Mouse (Mus musculus): ENCODE measurements at regions not wholly inside any gene's neighbourhood (a gene's known extent, or its start where the extent isn't known, plus 50 kb on each side); places are given as distances from the start of the nearest gene placed in this dataset.
A peak's percentile ranks its signal among the peaks of the same experiment; 100 is the strongest.

GRCm38 (mm10) chr6:98452277-98452676 is 109.7 kb upstream of the Gm765 start:
- no peak overlapping the region for H3K27ac ChIP-seq (ENCODE audit: poor library complexity, severe bottlenecking)
- no peak for ATAC-seq (ENCODE audit: insufficient number of reproducible peaks, low FRiP score)
- 70% methylated on average over 7 of the region's 7 CpGs for WGBS
- no peaks in the 10 kb centered on the region for H3K9me3 ChIP-seq (replicated peaks)
- H3K27me3 ChIP-seq (replicated peaks): no peaks in the 10 kb centered on the region
- no peak overlapping the region for H3K9ac ChIP-seq
- H3K4me1 ChIP-seq (replicated peaks): no peaks in the 10 kb centered on the region
- H3K36me3 ChIP-seq: no peaks in the 10 kb centered on the region
- H3K4me3 ChIP-seq: no peak overlapping the region
- H3K4me2 ChIP-seq: no peak overlapping the region

- Histone ChIP-seq H3K4me3 (peak overlapping the region; percentile 25), H3K36me3 (no peaks in the 10 kb centered on the region), H3K4me1 (replicated peaks) (peaks cover 2% of the 10 kb centered on the region; the same call in 1 of the 2 replicates), H3K27ac (ENCODE audit: poor library complexity, severe bottlenecking) (no peak overlapping the region), H3K9me3 (replicated peaks) (no peaks in the 10 kb centered on the region), H3K9ac (no peak overlapping the region), H3K4me2 (peak overlapping the region; percentile 63), H3K27me3 (replicated peaks) (no peaks in the 10 kb centered on the region)
- 12% methylated on average over 6 of the region's 6 CpGs for WGBS
- ATAC-seq (ENCODE audit: insufficient number of reproducible peaks, low FRiP score): no peak
These were observed 93.1 kb upstream of the Gm765 start for GRCm38 (mm10) chr6:98435676-98436075.

GRCm38 (mm10) chr6:98433286-98433685 is 90.7 kb upstream of the Gm765 start:
- H3K4me2 ChIP-seq: no peak overlapping the region
- no peaks in the 10 kb centered on the region for H3K27me3 ChIP-seq (replicated peaks)
- no peak overlapping the region for H3K9ac ChIP-seq
- 60% methylated on average over 6 of the region's 6 CpGs for WGBS
- H3K27ac ChIP-seq (ENCODE audit: poor library complexity, severe bottlenecking): no peak overlapping the region
- ATAC-seq (ENCODE audit: insufficient number of reproducible peaks, low FRiP score): no peak
- H3K36me3 ChIP-seq: no peaks in the 10 kb centered on the region
- H3K4me3 ChIP-seq: no peak overlapping the region
- no peaks in the 10 kb centered on the region for H3K9me3 ChIP-seq (replicated peaks)
- peaks cover 3% of the 10 kb centered on the region; the same call in 1 of the 2 replicates for H3K4me1 ChIP-seq (replicated peaks)

- H3K9me3 ChIP-seq (replicated peaks): no peaks in the 10 kb centered on the region
- no peak for ATAC-seq (ENCODE audit: insufficient number of reproducible peaks, low FRiP score)
- H3K27ac ChIP-seq (ENCODE audit: poor library complexity, severe bottlenecking): no peak overlapping the region
- H3K4me1 ChIP-seq (replicated peaks): 0 out of 2 replicates have a peak, but pooled peaks cover 3% of the 10 kb centered on the region
- no peaks in the 10 kb centered on the region for H3K36me3 ChIP-seq
- 76% methylated on average over 5 of the region's 5 CpGs for WGBS
- no peak overlapping the region for H3K4me3 ChIP-seq
- H3K4me2 ChIP-seq: no peak overlapping the region
- no peak overlapping the region for H3K9ac ChIP-seq
- no peaks in the 10 kb centered on the region for H3K27me3 ChIP-seq (replicated peaks)
These were observed 86.6 kb upstream of the Gm765 start for GRCm38 (mm10) chr6:98429120-98429519.

GRCm38 (mm10) chr6:98402605-98403004 is 60.1 kb upstream of the Gm765 start:
- Histone ChIP-seq H3K4me2 (no peak overlapping the region), H3K9ac (no peak overlapping the region), H3K36me3 (no peaks in the 10 kb centered on the region), H3K4me1 (replicated peaks) (0 out of 2 replicates have a peak, but pooled peaks cover 6% of the 10 kb centered on the region), H3K27me3 (replicated peaks) (no peaks in the 10 kb centered on the region), H3K27ac (ENCODE audit: poor library complexity, severe bottlenecking) (no peak overlapping the region), H3K4me3 (no peak overlapping the region), H3K9me3 (replicated peaks) (no peaks in the 10 kb centered on the region)
- WGBS: 76% methylated on average over 1 of the region's 1 CpGs
- no peak for ATAC-seq (ENCODE audit: insufficient number of reproducible peaks, low FRiP score)

- H3K27me3 ChIP-seq (replicated peaks): no peaks in the 10 kb centered on the region
- no peak overlapping the region for H3K9ac ChIP-seq
- no peak overlapping the region for H3K4me3 ChIP-seq
- no peak overlapping the region for H3K4me2 ChIP-seq
- no peak for ATAC-seq (ENCODE audit: insufficient number of reproducible peaks, low FRiP score)
- H3K27ac ChIP-seq (ENCODE audit: poor library complexity, severe bottlenecking): no peak overlapping the region
- no peaks in the 10 kb centered on the region for H3K9me3 ChIP-seq (replicated peaks)
- 69% methylated on average over 5 of the region's 5 CpGs for WGBS
- H3K36me3 ChIP-seq: no peaks in the 10 kb centered on the region
- no peaks in the 10 kb centered on the region for H3K4me1 ChIP-seq (replicated peaks)
These were observed 52.0 kb upstream of the Gm765 start for GRCm38 (mm10) chr6:98394589-98394988.

Measured in heart, embryonic 12.5 days (tissue).